Mouse (Mus musculus): Measurements from ENCODE around the gene Atg3. TPM values are rescaled to one million over a fixed set of nuclear protein-coding genes. Genes with fewer than 3 reads are reported as not detected.
A peak's percentile ranks its signal among the peaks of the same experiment; 100 is the strongest.

Gene Atg3
- total and polyA plus RNA-seq, 2 experiments from 2014 or later, result 15.4 to 46.3 TPM

GRCm38 (mm10) chr16:45148488-45149082 lies 10.0 kb upstream of the Atg3 start:
- DNase-seq (ENCODE audit: low spot score) (no peak), ATAC-seq (ENCODE audit: low FRiP score) (no peak)
- H3K4me1 ChIP-seq (ENCODE audit: insufficient read depth, low read length), result no peaks in the 10 kb centered on the region
- no peak overlapping the region for H3K4me2 ChIP-seq (ENCODE audit: low read depth, low read length, poor library complexity, severe bottlenecking)
- no peak for TF ChIP-seq CTCF (IDR thresholded peaks at IDR 0.05)
- H3K9me3 ChIP-seq (ENCODE audit: low read length), result no peaks in the 10 kb centered on the region
- peaks cover 53% of the 10 kb centered on the region for H3K36me3 ChIP-seq (ENCODE audit: insufficient read depth, low read length)
- no peaks in the 10 kb centered on the region for H3K27me3 ChIP-seq (ENCODE audit: insufficient read depth, low read length)
- no peak overlapping the region for H3K9ac ChIP-seq (replicated peaks; ENCODE audit: low read length, poor library complexity, severe bottlenecking)
- 94% methylated on average over 10 of the region's 10 CpGs for WGBS
- no peak overlapping the region for H3K4me3 ChIP-seq (ENCODE audit: low read depth, low read length)
- no peak overlapping the region for H3K27ac ChIP-seq (ENCODE audit: low read depth, low read length)

GRCm38 (mm10) chr16:45154741-45155250 lies 3.8 kb upstream of the Atg3 start:
- H3K36me3 ChIP-seq (ENCODE audit: insufficient read depth, low read length), result peaks cover 24% of the 10 kb centered on the region
- no peak overlapping the region for H3K9ac ChIP-seq (replicated peaks; ENCODE audit: low read length, poor library complexity, severe bottlenecking)
- no peak overlapping the region for H3K27ac ChIP-seq (ENCODE audit: low read depth, low read length)
- DNase-seq (ENCODE audit: low spot score), result no peak
- 86% methylated on average over 3 of the region's 3 CpGs for WGBS
- H3K4me2 ChIP-seq (ENCODE audit: low read depth, low read length, poor library complexity, severe bottlenecking), result no peak overlapping the region
- H3K9me3 ChIP-seq (ENCODE audit: low read length), result no peaks in the 10 kb centered on the region
- H3K27me3 ChIP-seq (ENCODE audit: insufficient read depth, low read length), result no peaks in the 10 kb centered on the region
- H3K4me3 ChIP-seq (ENCODE audit: low read depth, low read length), result no peak overlapping the region
- no peak for TF ChIP-seq CTCF (IDR thresholded peaks at IDR 0.05)
- ATAC-seq (ENCODE audit: low FRiP score), result no peak
- H3K4me1 ChIP-seq (ENCODE audit: insufficient read depth, low read length), result peaks cover 8% of the 10 kb centered on the region; the same call in 1 of the 2 replicates

DNA sequence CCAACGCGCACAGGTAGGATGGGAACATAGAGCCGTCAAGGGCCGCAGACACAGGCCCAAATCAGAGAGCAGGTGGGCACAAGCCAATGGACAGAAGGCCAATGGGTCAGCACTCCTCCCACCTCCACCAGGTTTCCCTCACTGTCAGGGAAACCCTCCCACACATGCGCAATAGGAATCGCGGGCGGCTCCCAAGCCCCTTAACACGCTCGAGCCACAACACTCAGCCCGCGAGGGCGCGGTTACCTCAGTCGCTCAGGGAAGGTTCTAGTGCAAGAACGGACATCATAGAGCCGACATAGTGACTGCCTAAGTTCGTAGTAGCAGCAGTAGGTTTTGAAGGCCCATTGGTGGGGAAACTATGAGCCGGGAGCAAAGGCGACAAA lies 456 bp upstream of the Atg3 start:
- Histone ChIP-seq H3K4me3 (ENCODE audit: low read depth, low read length) (peak overlapping the region; percentile 95), H3K9me3 (ENCODE audit: low read length) (no peaks in the 10 kb centered on the region), H3K9ac (replicated peaks; ENCODE audit: low read length, poor library complexity, severe bottlenecking) (peak overlapping the region; percentile 93), H3K4me2 (ENCODE audit: low read depth, low read length, poor library complexity, severe bottlenecking) (peak overlapping the region; percentile 78), H3K27me3 (ENCODE audit: insufficient read depth, low read length) (no peaks in the 10 kb centered on the region), H3K4me1 (ENCODE audit: insufficient read depth, low read length) (peaks cover 8% of the 10 kb centered on the region; the same call in 1 of the 2 replicates), H3K36me3 (ENCODE audit: insufficient read depth, low read length) (peaks cover 6% of the 10 kb centered on the region; the same call in 1 of the 2 replicates), H3K27ac (ENCODE audit: low read depth, low read length) (peak overlapping the region; percentile 93)
- DNase-seq (ENCODE audit: low spot score) (peak; percentile 86), ATAC-seq (ENCODE audit: low FRiP score) (peak; percentile 87)
- WGBS, result under 1% methylated on average over 20 of the region's 20 CpGs
- no peak for TF ChIP-seq CTCF (IDR thresholded peaks at IDR 0.05)

- Histone ChIP-seq H3K4me2 (ENCODE audit: low read depth, low read length, poor library complexity, severe bottlenecking) (peak overlapping the region; percentile 78), H3K4me1 (ENCODE audit: insufficient read depth, low read length) (peaks cover 8% of the 10 kb centered on the region; the same call in 1 of the 2 replicates), H3K9me3 (ENCODE audit: low read length) (no peaks in the 10 kb centered on the region), H3K9ac (replicated peaks; ENCODE audit: low read length, poor library complexity, severe bottlenecking) (peak overlapping the region; percentile 93), H3K4me3 (ENCODE audit: low read depth, low read length) (peak overlapping the region; percentile 95), H3K27ac (ENCODE audit: low read depth, low read length) (peak overlapping the region; percentile 93), H3K27me3 (ENCODE audit: insufficient read depth, low read length) (no peaks in the 10 kb centered on the region), H3K36me3 (ENCODE audit: insufficient read depth, low read length) (peaks cover 6% of the 10 kb centered on the region; the same call in 1 of the 2 replicates)
- DNase-seq (ENCODE audit: low spot score) (no peak), ATAC-seq (ENCODE audit: low FRiP score) (no peak)
- TF ChIP-seq CTCF (IDR thresholded peaks at IDR 0.05), result no peak
- WGBS, result 7% methylated on average over 11 of the region's 11 CpGs
Measured at GRCm38 (mm10) chr16:45159389-45159716, 768 bp downstream of the Atg3 start.

- no peaks in the 10 kb centered on the region for H3K27me3 ChIP-seq (ENCODE audit: insufficient read depth, low read length)
- DNase-seq (ENCODE audit: low spot score) (no peak), ATAC-seq (ENCODE audit: low FRiP score) (no peak)
- peaks cover 8% of the 10 kb centered on the region; the same call in 1 of the 2 replicates for H3K36me3 ChIP-seq (ENCODE audit: insufficient read depth, low read length)
- TF ChIP-seq CTCF (IDR thresholded peaks at IDR 0.05), result no peak
- H3K4me1 ChIP-seq (ENCODE audit: insufficient read depth, low read length), result no peaks in the 10 kb centered on the region
- H3K4me2 ChIP-seq (ENCODE audit: low read depth, low read length, poor library complexity, severe bottlenecking), result no peak overlapping the region
- H3K9me3 ChIP-seq (ENCODE audit: low read length), result no peaks in the 10 kb centered on the region
- H3K9ac ChIP-seq (replicated peaks; ENCODE audit: low read length, poor library complexity, severe bottlenecking), result no peak overlapping the region
- H3K4me3 ChIP-seq (ENCODE audit: low read depth, low read length), result no peak overlapping the region
- no peak overlapping the region for H3K27ac ChIP-seq (ENCODE audit: low read depth, low read length)
- 82% methylated on average over 2 of the region's 2 CpGs for WGBS
Measured at GRCm38 (mm10) chr16:45178552-45178951, 20.0 kb downstream of the Atg3 start.

- Histone ChIP-seq H3K4me2 (ENCODE audit: low read depth, low read length, poor library complexity, severe bottlenecking) (no peak overlapping the region), H3K27me3 (ENCODE audit: insufficient read depth, low read length) (no peaks in the 10 kb centered on the region), H3K36me3 (ENCODE audit: insufficient read depth, low read length) (peaks cover 12% of the 10 kb centered on the region; the same call in 1 of the 2 replicates), H3K4me3 (ENCODE audit: low read depth, low read length) (no peak overlapping the region), H3K27ac (ENCODE audit: low read depth, low read length) (no peak overlapping the region), H3K4me1 (ENCODE audit: insufficient read depth, low read length) (no peaks in the 10 kb centered on the region), H3K9me3 (ENCODE audit: low read length) (no peaks in the 10 kb centered on the region), H3K9ac (replicated peaks; ENCODE audit: low read length, poor library complexity, severe bottlenecking) (no peak overlapping the region)
- DNase-seq (ENCODE audit: low spot score) (no peak), ATAC-seq (ENCODE audit: low FRiP score) (no peak)
- TF ChIP-seq CTCF (IDR thresholded peaks at IDR 0.05), result no peak
- WGBS, result 94% methylated on average over 5 of the region's 5 CpGs
Measured at GRCm38 (mm10) chr16:45181824-45182223, 23.2 kb downstream of the Atg3 start.
